Mouse (Mus musculus) spleen, adult 12 weeks (tissue): ENCODE measurements around the gene Pde10a.

Experiments
- DNase-seq: peaks from one replicate; pipeline ENCODE4 v3.0.0; 2022; ENCODE audit warnings: low spot score

The Pde10a gene

DNA sequence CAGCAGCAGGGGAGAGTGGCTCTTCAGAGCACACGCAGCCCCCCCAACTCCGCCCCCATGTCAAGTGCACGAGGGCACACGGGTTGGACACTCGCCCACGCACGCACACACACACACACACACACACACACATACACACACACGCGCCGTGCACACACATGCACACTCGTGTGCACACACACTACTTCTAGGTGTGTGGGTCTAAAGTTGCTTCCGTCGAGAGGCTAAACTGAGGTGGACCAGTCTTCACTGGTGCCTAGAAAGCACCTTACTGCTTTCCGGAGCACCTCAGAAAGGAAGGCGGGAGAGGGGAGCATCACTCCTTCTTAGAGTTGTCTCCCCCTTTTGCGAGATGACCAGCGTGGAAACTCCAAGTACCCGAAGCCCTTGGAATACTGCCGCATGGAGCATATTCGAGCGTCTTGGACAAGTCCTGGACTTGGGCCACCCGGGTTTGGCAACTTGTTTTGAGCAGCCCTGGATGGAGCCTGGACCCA, at the start of gene Pde10a:
Gene Pde10a (plus strand): TSS at position 148 of the 497 bp plus-strand sequence.
- no peak for DNase-seq

DNA sequence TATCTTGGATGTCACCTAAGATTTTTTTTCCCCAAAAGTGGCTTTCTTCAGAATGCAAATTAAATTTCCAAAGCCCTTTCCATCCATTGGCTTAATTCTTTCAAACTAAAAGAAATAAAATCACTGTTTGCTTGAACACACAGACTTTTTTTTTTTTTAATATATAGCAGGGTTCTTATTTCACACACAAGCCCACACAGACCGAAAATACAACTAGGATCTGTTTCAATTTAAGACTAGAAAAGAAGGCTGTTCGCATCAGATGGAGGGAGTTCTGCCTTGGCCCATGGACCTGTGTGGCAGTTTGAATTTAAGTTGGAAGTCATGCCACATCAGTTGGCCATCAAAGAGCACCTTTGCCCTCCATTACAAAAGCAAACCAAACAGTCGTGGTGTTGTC, 46.6 kb upstream of the Pde10a start:
- no peak for DNase-seq

DNA sequence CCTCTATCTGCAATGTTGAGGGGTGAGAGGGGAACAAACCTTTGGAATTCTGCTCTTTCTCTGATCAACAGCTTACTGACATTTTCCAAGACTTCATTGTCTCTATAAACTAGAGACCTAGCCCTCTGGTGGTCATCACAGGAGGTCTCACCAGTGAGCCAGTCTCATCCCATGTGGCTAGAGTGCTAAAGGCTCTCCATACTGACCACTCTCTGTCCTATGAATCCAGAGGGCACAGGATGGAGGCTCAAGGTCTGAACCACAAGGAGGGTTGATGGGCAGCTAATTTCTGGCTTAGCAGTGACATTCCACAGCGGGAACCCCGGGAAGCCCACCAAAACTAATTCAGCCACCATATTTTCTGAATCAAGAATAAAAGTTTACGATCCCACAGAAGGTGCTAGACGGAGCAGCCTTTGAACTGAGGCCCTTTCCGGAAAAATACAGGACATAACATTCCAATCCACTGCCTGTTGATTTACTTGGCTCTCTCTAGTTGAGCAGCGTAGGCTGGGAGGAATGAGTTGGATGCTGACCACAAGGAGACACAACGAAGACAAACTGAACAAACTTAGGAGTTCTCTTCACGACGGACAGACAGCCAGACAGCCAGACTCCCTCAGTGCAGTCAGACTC, 45.6 kb upstream of the Pde10a start:
- DNase-seq: no peak

DNA sequence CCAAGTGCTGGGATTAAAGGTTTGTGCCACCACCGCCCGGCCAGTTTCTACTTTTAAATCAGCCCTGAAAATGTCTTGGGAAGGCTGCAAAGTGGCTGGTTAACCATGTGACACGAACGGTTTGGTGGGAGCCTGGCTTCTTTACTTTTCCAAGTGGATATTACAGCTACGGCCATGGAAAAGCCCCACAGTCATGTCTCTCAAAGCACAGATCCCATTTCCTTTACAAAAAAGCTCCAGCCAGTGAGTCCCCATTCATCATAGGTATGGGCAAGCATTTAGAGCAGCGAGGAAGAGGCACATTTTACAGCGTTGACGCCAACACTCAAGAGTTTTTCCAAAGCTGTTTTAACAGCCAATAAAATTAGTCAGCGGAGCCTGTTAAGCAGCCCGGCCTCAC, 43.4 kb upstream of the Pde10a start:
- DNase-seq: no peak

DNA sequence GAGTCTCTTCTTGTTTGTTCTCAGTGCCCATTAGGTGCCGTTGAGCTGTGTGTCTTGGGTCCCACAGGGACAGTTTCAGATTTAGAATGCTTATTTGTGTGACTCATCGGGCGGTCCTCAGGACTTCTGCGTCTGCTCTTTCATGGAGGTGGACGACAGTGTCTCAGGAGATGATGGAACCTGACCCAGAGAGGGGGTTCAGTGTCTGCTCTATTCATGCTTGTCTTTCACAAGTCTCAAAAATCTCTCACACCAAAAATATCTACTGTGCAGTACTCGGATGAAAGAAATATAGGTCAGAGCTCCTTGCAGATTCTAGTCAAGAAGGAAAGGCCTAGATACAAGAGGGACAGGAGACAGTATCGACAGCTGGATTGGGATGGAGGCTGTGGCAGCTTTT, 42.3 kb upstream of the Pde10a start:
- no peak for DNase-seq

DNA sequence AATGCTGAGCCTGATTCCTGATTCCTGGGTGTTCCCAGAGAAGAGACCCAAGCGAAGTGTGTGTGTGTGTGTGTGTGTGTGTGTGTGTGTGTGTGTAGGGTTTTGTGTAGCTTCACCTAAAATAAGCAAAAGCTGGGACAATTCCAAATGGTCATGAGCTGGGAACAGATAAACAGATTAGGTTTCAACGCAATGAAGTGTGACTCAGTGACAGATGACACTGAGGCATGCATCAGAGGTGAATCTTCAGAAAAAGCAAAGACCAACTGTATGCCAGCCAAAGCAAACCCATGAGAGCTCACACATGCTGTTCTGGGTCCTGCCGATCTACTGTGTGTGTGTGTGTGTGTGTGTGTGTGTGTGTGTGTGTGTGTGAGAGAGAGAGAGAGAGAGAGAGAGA, 40.9 kb upstream of the Pde10a start:
- DNase-seq: no peak

DNA sequence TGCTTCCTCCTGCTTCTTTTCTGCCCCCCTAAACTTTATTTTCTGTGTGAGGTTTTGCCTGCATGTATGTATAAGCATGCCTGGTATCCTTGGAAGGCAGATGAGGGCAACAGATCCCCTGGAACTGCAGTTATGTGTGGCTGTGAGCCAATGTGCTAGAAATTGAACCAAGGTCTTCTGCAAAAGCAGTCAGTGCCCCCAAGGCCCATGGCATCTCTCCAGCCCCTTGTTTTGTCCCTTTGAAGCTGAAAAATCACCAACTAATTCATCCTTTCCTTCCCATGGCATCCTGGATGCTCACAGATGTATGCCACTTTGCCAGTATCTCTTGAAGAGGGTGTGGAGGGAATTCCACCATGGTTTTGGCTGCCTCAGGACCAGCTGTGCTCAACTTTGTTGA, 40.0 kb upstream of the Pde10a start:
- DNase-seq: no peak

DNA sequence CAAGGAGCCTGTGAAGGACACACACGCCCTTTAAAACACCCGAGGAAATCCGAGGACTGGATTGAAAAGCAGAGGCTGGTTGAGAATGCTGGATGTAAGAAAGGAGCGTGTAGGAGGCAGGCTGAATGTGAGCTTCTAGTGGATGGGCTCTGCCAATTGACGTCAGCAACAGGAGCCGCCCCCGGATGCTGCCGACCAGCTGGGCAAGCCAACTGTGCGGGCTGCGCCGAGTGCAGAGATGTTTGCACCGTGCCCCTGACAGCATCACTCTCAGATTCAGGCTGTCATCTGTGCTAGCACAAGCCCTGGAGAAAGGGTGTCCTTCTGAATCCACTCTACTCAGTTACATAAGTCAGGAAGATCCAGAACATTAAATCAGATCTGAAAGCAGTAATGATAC, 37.3 kb upstream of the Pde10a start:
- DNase-seq: no peak

DNA sequence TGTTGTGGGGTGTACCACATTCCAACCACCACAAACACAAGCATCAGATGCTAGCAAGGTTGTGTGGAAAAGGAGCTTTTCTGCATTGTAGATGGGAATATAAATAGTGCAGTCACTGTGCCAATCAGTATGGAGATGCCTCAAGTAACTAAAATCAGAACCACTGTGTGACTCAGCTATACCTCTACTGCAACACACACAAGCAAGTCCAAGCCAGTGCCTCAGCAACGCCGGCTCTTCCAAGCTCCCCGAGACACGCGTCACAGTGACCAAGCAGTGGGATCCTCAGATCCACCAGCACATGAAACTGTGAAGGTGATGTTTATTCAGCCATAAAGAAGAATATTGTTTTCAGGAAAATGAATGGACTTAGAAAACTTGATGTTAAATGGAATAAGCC, 34.2 kb upstream of the Pde10a start:
- no peak for DNase-seq

DNA sequence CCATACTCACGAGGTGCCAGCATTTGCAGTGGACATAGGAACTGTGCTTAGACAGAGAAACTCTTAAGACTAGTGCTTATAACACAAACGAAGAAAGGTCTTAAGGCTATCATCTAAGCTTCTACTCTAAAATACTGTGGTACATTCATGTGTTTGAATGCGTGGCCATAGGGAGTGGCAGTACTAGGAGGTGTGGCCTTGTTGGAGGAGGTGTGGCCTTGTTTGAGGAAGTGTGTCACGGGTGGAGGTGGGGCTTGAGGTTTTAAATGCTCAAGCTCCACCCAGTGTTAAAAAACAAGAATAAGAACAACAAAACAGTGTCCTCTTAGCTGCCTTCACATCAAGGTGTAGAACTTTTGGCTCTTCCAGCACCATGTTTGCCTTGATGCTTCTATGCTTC, 31.7 kb upstream of the Pde10a start:
- DNase-seq: no peak

DNA sequence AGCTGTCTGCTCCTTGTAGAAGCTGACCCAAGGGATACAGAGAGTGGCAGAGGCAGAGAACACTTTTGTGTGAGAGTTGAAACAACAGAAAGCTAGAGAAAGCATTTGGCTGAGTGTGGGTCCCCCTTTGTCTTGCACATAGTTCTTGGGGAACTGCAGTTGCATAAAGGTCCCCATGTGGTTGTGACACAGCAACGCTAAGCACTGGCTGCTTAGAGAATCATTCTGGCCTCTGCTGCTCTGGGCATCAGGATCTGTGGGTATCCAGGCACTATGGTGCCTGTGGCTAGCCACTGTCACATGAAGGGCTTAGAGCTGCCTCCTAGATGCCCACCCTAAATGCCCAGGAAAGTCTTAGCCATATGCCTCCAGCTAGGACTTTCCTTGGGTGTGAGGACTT, 27.0 kb upstream of the Pde10a start:
- no peak for DNase-seq

DNA sequence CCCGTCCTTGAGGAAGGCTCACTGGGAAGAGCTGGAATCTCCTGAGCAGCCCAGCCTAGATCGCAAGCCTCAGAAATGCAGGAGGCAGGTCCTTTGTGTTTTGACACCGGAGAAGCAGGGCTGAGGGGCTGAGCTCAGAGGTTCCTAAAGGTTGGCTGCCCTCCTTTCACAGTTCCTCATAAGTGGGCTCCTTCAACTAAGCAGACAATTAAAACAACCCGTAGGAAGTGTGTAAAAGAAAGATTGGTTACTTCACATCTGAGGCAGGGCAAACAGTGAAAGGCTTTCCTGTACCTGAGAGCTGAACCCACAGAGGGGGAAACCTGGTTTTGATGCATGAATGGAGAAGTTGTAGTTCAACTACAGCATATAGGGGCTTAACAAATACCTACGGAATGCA, 26.5 kb upstream of the Pde10a start:
- DNase-seq: no peak

DNA sequence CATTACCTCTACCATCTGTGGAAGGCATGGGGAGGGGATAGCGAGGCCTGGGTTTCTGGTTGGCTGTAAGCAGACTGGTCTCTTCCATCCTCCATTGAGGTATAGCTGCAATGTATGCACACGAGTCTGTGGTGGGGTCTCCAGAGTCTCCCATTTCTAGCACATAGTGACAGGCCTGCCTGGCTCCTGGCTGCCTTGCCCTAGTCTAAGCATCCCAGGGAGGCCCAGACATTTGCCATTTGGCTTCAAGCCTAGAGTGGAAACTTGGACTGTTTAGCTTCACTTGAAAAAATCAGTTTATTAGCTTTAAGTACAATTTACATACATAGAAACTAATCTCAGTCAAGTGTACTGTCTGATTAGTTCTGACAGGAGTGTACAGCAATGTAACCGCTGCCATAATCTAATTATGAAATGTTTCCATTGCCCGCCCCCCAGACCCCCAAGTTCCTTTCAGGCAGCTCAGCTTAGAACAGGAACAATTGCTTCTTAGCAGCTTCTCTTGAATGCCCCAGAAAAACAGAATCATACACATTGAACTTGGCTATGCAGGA, 25.5 kb upstream of the Pde10a start:
- DNase-seq: no peak

DNA sequence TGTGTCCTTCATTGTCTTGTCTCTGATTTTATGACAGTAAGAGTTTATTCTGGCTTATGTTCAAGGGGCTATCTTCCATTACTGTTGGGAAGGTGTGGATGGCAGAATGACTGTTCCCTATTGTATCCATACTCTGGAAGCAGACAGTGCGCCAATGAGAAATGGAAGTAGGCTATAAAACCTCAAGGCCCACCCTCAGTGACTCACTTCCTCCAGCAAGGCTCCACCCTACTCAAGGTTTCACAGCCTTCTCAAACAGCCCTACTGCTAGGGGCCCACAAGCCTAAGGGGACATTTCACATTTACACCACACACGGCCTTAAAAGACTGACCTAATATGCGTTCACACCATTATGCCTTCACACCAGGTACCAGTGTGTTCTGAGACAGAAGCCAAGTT, 20.8 kb upstream of the Pde10a start:
- no peak for DNase-seq

DNA sequence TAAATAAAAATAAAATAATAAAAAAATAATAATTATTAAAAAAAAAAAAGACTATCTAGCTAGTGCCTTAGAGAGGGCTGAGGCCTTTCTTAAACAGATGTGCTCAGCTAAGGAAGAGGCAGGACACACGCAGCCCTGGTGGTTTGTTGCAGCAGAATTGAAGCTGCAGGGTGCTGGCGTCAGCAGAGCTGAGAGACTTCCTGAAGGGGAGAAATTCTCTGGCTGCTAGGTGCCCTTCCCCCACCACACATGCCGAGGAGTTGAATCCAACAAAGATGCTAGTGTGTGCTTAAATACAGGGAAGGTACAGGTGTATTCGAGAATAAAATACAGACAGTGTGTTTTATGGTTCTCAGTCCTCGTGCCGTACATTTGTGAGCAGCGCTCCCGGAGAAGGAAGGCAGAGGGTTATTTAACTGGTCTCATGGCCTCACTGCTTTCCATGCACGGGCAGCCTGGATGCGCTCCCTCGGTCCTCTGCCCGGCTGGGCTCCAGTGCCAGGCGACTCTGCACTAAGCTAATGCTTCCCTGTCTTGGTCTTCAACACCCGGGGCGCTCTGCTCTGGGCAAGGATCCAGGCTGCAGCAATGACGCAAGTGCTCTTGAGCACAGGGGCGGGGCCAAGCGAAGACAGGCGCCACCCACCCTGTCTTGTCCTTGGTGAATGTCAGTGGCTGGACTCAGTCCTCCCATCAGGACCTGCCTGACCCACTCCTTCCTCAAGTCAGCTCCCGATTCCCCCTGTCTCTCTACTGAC, 19.3 kb upstream of the Pde10a start:
- DNase-seq: no peak

DNA sequence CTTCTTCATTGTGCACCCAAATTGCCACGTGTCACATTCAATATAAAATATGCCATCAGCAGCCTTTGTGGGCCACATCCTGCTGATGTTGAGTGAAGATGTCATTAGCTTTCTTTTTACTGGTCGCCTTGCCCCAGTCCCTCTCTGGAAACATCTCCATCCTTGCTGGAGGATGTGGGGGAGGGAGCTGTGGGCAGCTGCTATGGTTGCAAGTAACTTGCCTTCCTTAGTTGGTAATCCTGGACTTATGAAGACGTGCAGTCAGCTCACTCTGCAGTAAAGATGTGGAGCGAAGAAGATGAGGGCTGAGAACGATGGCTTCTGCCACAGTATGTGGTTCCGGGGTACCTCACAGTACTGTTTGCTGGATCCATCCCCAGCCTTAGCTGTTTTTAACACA, 18.4 kb upstream of the Pde10a start:
- DNase-seq: no peak

DNA sequence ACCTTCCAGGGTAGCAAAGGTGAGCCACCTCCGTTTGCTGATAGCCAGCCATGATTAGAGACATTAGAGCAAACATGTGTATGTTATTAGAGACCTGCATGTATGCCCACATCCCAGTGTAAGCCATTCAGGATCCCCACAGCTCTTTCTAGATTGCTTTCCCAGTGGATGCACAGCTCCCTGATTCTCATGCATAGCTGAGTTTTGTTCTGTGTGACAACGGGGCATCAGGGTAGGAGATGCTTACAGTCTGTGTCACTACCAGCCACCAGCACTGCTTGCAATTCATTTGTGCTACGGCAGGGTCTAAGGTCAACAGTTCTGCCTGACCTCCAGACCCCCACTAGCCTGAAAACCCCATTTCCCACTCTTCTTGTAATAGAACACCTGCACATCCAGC, 17.5 kb upstream of the Pde10a start:
- no peak for DNase-seq

DNA sequence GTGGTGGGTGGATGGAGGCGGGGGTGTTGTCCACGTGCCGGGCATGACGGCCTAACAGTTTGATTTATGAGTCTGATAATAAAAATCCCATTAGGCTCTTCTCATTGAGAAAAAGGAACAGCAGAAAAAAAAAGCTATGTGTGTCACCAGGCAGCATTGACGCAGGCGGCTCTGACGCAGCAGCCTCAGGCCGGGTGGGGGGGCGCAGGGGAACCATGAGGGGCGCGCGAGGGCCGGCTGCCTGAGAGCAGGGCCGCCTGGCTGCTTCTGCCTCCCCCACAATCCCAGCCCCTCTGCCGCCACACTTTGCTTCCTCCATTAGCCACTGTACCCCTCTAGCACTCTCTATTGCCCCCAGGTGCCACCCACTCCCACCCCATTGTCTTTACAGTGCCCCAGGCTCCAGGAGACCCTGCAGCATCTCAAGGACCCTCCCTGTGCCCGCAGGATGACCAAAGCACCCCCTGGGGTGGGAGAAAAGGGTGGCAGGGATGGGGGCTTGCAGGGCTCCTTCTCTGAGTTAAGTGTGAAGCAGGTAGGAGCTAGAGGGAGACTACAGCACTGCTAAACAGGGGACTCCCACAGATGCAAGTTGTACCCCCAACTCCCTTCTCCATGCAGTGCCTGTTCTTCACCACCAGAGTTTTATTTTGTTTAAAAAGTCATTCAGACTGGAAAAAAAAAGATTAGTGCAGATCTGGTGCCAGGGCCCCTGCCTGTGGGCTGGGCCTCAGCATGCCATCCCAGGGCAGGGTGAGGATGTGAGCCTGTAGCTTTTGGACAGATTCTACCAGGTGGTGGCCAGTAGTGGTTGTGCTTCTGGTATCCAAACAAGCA, 16.6 kb upstream of the Pde10a start:
- no peak for DNase-seq

DNA sequence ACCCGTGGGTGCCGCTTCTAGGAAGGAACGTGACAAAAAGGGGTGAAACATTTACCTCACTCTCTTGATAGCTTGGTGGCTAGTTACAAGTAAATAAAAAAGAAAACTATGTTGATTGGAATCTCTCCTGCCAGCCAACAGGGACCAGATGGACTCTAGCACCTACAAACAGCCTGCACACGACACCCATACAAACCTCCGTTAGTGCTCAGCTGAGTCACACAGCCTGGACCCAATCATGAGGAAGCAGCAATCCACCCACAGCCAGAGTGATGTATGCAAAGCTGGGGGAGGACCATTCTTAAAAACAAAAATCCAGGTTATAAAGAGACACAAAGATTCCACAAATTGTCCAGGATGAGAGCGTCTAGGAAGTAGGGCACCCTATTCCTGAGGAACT, 9.2 kb upstream of the Pde10a start:
- DNase-seq: no peak

DNA sequence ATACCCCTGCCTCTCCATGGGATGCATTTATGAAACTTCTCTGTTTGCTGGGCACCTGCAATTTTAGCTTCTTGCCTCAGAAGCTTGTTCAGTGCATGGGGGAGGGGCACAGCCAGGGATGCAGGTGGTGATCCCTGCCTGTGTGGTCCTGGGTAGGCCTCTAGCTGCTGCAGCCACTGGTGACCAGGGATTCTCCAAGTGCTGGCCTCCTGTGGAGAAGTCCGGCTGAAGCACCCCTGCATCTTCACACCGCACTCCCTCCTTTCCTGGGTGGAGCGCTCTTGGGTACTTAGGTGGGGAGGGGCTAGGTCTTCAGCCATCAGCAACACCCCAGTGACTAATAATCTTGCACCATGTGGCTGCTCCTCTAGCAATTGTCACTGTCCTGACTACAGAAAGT, 1.2 kb upstream of the Pde10a start:
- no peak for DNase-seq

DNA sequence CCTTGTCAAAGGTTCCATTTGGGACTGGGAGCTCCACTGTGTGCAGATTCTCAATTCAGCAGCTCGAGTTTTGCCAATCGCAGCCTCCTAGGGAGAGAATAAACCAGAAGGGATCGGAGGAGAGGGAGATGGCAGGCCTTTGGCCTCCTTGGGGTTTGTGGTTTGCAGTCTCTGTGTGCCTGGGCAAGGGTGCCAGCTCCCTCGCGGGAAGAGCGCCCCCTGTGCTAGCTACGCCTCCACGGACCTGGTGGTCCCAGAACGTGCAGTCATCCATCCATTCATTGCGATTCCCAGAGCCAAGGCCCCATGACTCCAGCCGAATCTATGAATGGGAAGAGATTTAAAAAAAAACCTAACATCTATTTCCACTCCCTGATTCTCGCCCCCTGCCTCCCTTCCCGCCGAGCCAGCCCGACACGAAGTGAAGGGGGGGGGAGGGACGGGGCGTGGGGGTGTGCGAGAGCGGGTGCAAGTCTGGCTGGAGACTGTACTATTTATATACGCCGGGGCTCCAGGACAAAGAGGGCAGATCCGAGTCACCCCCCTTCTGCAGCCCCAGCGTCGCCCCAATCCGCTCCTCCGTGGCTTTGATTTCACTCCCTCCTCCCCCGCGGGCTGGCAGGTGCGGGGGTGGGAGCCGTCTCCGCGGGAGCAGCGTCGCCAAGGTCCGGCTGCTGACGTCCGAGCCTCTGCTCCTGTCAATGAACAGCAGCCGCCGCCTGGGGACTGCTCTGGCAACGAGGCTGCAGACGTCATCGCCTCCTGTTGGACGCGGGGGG, 596 bp upstream of the Pde10a start:
- DNase-seq: no peak
